Mouse (Mus musculus) lung, postnatal 0 days (tissue): Measurements from ENCODE around the gene Hdac9.

ENCODE experiments used
- CTCF ChIP-seq: IDR thresholded peaks from 2 replicates; pipeline ENCODE4 v1.5.1; 2016; ENCODE audit warnings: antibody characterized with exemption, mild to moderate bottlenecking
- EP300 ChIP-seq: IDR thresholded peaks from 2 replicates; pipeline ENCODE4 v1.6.1; 2016; ENCODE audit warnings: antibody characterized with exemption, mild to moderate bottlenecking, control low read depth

DNA sequence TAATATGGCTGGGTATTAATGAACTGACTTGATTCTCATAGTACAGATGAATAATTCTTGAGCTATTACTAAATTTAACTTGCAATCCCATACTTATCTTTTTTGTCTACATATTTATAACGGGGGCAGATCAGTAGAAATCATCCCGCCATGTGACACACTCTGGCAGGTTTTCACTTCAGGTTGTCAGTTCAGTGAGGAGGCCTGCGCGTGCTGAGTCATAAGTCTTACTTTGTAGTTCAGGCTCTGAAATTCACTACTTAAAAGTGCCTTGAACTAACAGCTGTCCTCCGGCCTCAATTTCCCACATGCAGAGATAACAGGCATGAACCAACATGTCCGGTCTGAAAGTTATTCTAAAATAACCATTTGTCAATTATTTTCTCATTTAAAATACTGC, 239.8 kb downstream of the Hdac9 start:
- TF ChIP-seq CTCF (no peak), EP300 (no peak)
